Mouse (Mus musculus) lung, adult 2 months (tissue): Measurements from ENCODE around the gene Cdh4.

Experiments used
- CTCF ChIP-seq: fragments of 200-500 bp; IDR thresholded peaks from 2 replicates; pipeline ENCODE4 v1.5.1; 2011; ENCODE audit warnings: mild to moderate bottlenecking, low read length, control low read depth; ENCODE audit not compliant: insufficient read depth
- POLR2A ChIP-seq: fragments of 200-500 bp; IDR thresholded peaks from 2 replicates; pipeline ENCODE4 v1.6.1; 2011; ENCODE audit warnings: low read depth, mild to moderate bottlenecking, control low read depth, low read length, borderline replicate concordance; ENCODE audit errors: extremely low read depth

- TF ChIP-seq CTCF (no peak), POLR2A (no peak)
Measured at GRCm38 (mm10) chr2:179463514-179463913, 21.3 kb downstream of the Cdh4 start.
